8 mouse cellular contexts compared by ENCODE assay signal in genomic region chr1:84839309-84840017, GRCm38 (mm10). TPM values are rescaled to one million over a fixed set of nuclear protein-coding genes. Genes with fewer than 3 reads are reported as not detected.
A peak's percentile ranks its signal among the peaks of the same experiment; 100 is the strongest.
DNase-seq lines count a peak whose midpoint lies in the region; ATAC-seq and TF ChIP-seq lines count a peak whose summit lies in the region.

Gene Fbxo36, plus strand, starts transcription at chr1:84839841.

- no peaks in the 10 kb centered on the region for H3K9me3 ChIP-seq in embryonic facial prominence, embryonic 15.5 days (replicated peaks)
- H3K9me3 ChIP-seq in limb, embryonic 14.5 days (ENCODE audit: control insufficient read depth, low read length) = no peaks in the 10 kb centered on the region
- H3K9me3 ChIP-seq in midbrain, postnatal 0 days (ENCODE audit: low read length) = no peaks in the 10 kb centered on the region

- H3K9ac ChIP-seq in embryonic facial prominence, embryonic 15.5 days = peak within 1 kb of the TSS; percentile 99
- peak within 1 kb of the TSS; percentile 97 for H3K9ac ChIP-seq in limb, embryonic 14.5 days (ENCODE audit: low read depth, low read length, severe bottlenecking)
- H3K9ac ChIP-seq in midbrain, postnatal 0 days (replicated peaks; ENCODE audit: low read length, poor library complexity, severe bottlenecking) = peak within 1 kb of the TSS; percentile 86

- peak within 1 kb of the TSS; percentile 78 for H3K27ac ChIP-seq in bone marrow, adult 2 months (ENCODE audit: control insufficient read depth, insufficient read depth, low read depth, low read length, poor library complexity)
- H3K27ac ChIP-seq in embryonic facial prominence, embryonic 15.5 days (replicated peaks) = peak within 1 kb of the TSS; percentile 98
- peak within 1 kb of the TSS; percentile 97 for H3K27ac ChIP-seq in limb, embryonic 14.5 days (replicated peaks; ENCODE audit: low read depth, low read length)
- peak within 1 kb of the TSS; percentile 88 for H3K27ac ChIP-seq in midbrain, postnatal 0 days (ENCODE audit: low read depth, low read length)

- peak; percentile 96 for DNase-seq in 416B (ENCODE audit: low read depth)
- DNase-seq in heart, adult 8-10 months (ENCODE audit: low spot score) = peak; percentile 93
- DNase-seq in kidney, adult 9 months = peak; percentile 95
- peak; percentile 95 for DNase-seq in limb, embryonic 14.5 days (ENCODE audit: low spot score)
- peak; percentile 96 for DNase-seq in midbrain, postnatal 0 days (ENCODE audit: low spot score)
- peak; percentile 83 to 89 for DNase-seq in spleen, postnatal 14 days (ENCODE audit: low spot score in 2 of 2)

- H3K4me2 ChIP-seq in embryonic facial prominence, embryonic 15.5 days (replicated peaks) = peak within 1 kb of the TSS; percentile 65
- H3K4me2 ChIP-seq in limb, embryonic 14.5 days (replicated peaks; ENCODE audit: low read depth, low read length, severe bottlenecking) = peak within 1 kb of the TSS; percentile 68
- H3K4me2 ChIP-seq in midbrain, postnatal 0 days (ENCODE audit: low read depth, low read length, poor library complexity, severe bottlenecking) = peak within 1 kb of the TSS; percentile 76

- ATAC-seq in embryonic facial prominence, embryonic 15.5 days (ENCODE audit: insufficient number of reproducible peaks, low FRiP score, low TSS enrichment, low read depth) = peak; percentile 90
- ATAC-seq in limb, embryonic 14.5 days (ENCODE audit: low FRiP score, low read depth) = peak; percentile 88
- ATAC-seq in midbrain, postnatal 0 days (ENCODE audit: low FRiP score) = peak; percentile 88

- H3K4me1 ChIP-seq in bone marrow, adult 2 months (ENCODE audit: control insufficient read depth, insufficient read depth, low read length) = no peaks in the 10 kb centered on the region
- H3K4me1 ChIP-seq in embryonic facial prominence, embryonic 15.5 days = peaks cover 5% of the 10 kb centered on the region; the same call in 1 of the 2 replicates
- 0 out of 2 replicates have a peak, but pooled peaks cover 5% of the 10 kb centered on the region for H3K4me1 ChIP-seq in limb, embryonic 14.5 days (ENCODE audit: control insufficient read depth, insufficient read depth, low read length)
- no peaks in the 10 kb centered on the region for H3K4me1 ChIP-seq in midbrain, postnatal 0 days (ENCODE audit: insufficient read depth, low read length)

- no peaks in the 10 kb centered on the region for H3K36me3 ChIP-seq in embryonic facial prominence, embryonic 15.5 days
- no peaks in the 10 kb centered on the region for H3K36me3 ChIP-seq in limb, embryonic 14.5 days (ENCODE audit: control insufficient read depth, insufficient read depth, low read length)
- H3K36me3 ChIP-seq in midbrain, postnatal 0 days (ENCODE audit: insufficient read depth, low read length) = no peaks in the 10 kb centered on the region

- WGBS in bone marrow, adult 2 months = under 1% methylated on average over 54 of the region's 54 CpGs
- under 1% methylated on average over 52 of the region's 54 CpGs for WGBS in embryonic facial prominence, embryonic 15.5 days
- under 1% methylated on average over 37 of the region's 54 CpGs for WGBS in limb, embryonic 14.5 days
- WGBS in midbrain, postnatal 0 days = under 1% methylated on average over 43 of the region's 54 CpGs

- H3K27me3 ChIP-seq in embryonic facial prominence, embryonic 15.5 days = no peaks in the 10 kb centered on the region
- H3K27me3 ChIP-seq in limb, embryonic 14.5 days (ENCODE audit: control insufficient read depth, insufficient read depth, low read length) = no peaks in the 10 kb centered on the region
- no peaks in the 10 kb centered on the region for H3K27me3 ChIP-seq in midbrain, postnatal 0 days (ENCODE audit: insufficient read depth, low read length)

- TF ChIP-seq POLR2A in bone marrow, adult 2 months (IDR thresholded peaks at IDR 0.05; ENCODE audit: borderline replicate concordance, control insufficient read depth, low read depth, low read length) = peak; percentile 51; the same call in 1 of the 2 replicates
- TF ChIP-seq POLR2A in limb, embryonic 14.5 days (IDR thresholded peaks at IDR 0.05; ENCODE audit: borderline replicate concordance, extremely low read depth, insufficient read depth, insufficient read length) = 0 out of 2 replicates have a peak, but pooled peaks have one; percentile 0

- H3K4me3 ChIP-seq in bone marrow, adult 2 months (replicated peaks; ENCODE audit: control insufficient read depth, low read depth, low read length) = peak within 1 kb of the TSS; percentile 93
- H3K4me3 ChIP-seq in embryonic facial prominence, embryonic 15.5 days (replicated peaks) = peak within 1 kb of the TSS; percentile 93
- peak within 1 kb of the TSS; percentile 95 for H3K4me3 ChIP-seq in limb, embryonic 14.5 days (replicated peaks; ENCODE audit: low read length)
- H3K4me3 ChIP-seq in midbrain, postnatal 0 days (ENCODE audit: low read depth, low read length) = peak within 1 kb of the TSS; percentile 83

- no peak; the same call in 1 of the 2 replicates for TF ChIP-seq CTCF in bone marrow, adult 2 months (IDR thresholded peaks at IDR 0.05; ENCODE audit: control insufficient read depth, insufficient read depth, low read length)
- TF ChIP-seq CTCF in midbrain, postnatal 0 days (IDR thresholded peaks at IDR 0.05) = no peak

RNA-seq across cellular contexts. Expression of gene Fbxo36, which starts in this region (rescaled TPM):
- polyA plus RNA-seq in bone marrow, adult 2 months (2011; ENCODE audit: insufficient read depth, insufficient read length, low replicate concordance, missing spikeins) = 1.7 and 5.5 TPM in 2 replicates
- 21.1 and 28.9 TPM in 2 replicates for polyA plus RNA-seq in embryonic facial prominence, embryonic 15.5 days (2015; fragmentation: Nextera tagmentation; extraction: Ambion mirVana)
- 1 to 10 TPM; 1.3 to 3.0 (median 1.9) TPM for total RNA-seq in heart, adult 8-10 months (2022)
- polyA plus RNA-seq in limb, embryonic 14.5 days (2012; rRNA removed) = 4.6 and 5.6 TPM in 2 replicates
- 10.1 and 11.6 TPM in 2 replicates for polyA plus RNA-seq in limb, embryonic 14.5 days (2014; fragmentation: Nextera tagmentation; extraction: Ambion mirVana)
- total RNA-seq in midbrain, postnatal 0 days (2014; rRNA removed) = 1.3 and 2.6 TPM in 2 replicates
- 6.7 and 7.4 TPM in 2 replicates for polyA plus RNA-seq in midbrain, postnatal 0 days (2015; fragmentation: Nextera tagmentation; extraction: Ambion mirVana)

Comparison
In these comparisons a context has a peak if more than half of its experiments do, and no peak if none do; other contexts are left out.
1. Peak in every context shown above with its lines: DNase-seq, ATAC-seq, H3K4me3 ChIP-seq and H3K27ac ChIP-seq.